Mouse (Mus musculus): Measurements from ENCODE around the gene Rasgrp3.

Gene Rasgrp3

GRCm38 (mm10) chr17:75539130-75539529 lies 103.4 kb downstream of the Rasgrp3 start:
- DNase-seq (ENCODE audit: low spot score): no peak

- DNase-seq (ENCODE audit: low spot score): no peak
Measured at GRCm38 (mm10) chr17:75539841-75540240, 104.1 kb downstream of the Rasgrp3 start.

- DNase-seq (ENCODE audit: low spot score): no peak
Measured at GRCm38 (mm10) chr17:75543434-75543833, 107.7 kb downstream of the Rasgrp3 start.

- DNase-seq (ENCODE audit: low spot score): no peak
Measured at GRCm38 (mm10) chr17:75544262-75544661, 108.6 kb downstream of the Rasgrp3 start.

- DNase-seq (ENCODE audit: low spot score): peak; percentile 32
Measured at GRCm38 (mm10) chr17:75550771-75551413, 115.2 kb downstream of the Rasgrp3 start.

- DNase-seq (ENCODE audit: low spot score): peak; percentile 99
Measured at GRCm38 (mm10) chr17:75551512-75552400, 116.1 kb downstream of the Rasgrp3 start, which contains the start of gene Fam98a. TSS of gene Fam98a (minus strand) at chr17:75551946.

GRCm38 (mm10) chr17:75557031-75557430 lies 121.3 kb downstream of the Rasgrp3 start:
- no peak for DNase-seq (ENCODE audit: low spot score)

GRCm38 (mm10) chr17:75558041-75558440 lies 122.3 kb downstream of the Rasgrp3 start:
- DNase-seq (ENCODE audit: low spot score): no peak

- peak; percentile 16 for DNase-seq (ENCODE audit: low spot score)
Measured at GRCm38 (mm10) chr17:75575608-75576007, 139.9 kb downstream of the Rasgrp3 start.
